Mouse (Mus musculus) stomach, postnatal 0 days (tissue): Measurements from ENCODE around the gene Ppm1h.

ENCODE experiments used
- CTCF ChIP-seq: IDR thresholded peaks from 2 replicates; pipeline ENCODE4 v1.5.1; 2016; ENCODE audit warnings: antibody characterized with exemption, low read depth, mild to moderate bottlenecking, moderate library complexity
- EP300 ChIP-seq: optimal IDR thresholded peaks from 2 replicates; pipeline ENCODE3; 2016; ENCODE audit warnings: antibody characterized with exemption

GRCm38 (mm10) chr10:122680387-122681084 is 2.0 kb downstream of the Ppm1h start:
- TF ChIP-seq CTCF (no peak), EP300 (no peak)
